Mouse (Mus musculus): Measurements from ENCODE around the gene Wasf1. TPM values are rescaled to one million over a fixed set of nuclear protein-coding genes. Genes with fewer than 3 reads are reported as not detected.

Gene Wasf1
- not detected for total RNA-seq (2023)

GRCm38 (mm10) chr10:40882831-40883643 is at the start of gene Wasf1, which contains the start of gene Cdc40:
TSS of gene Wasf1 (plus strand) at chr10:40883475.
TSS of gene Cdc40 (minus strand) at chr10:40883311.

Other genes with a start within 250 kb of the Wasf1 start
- gene Mettl24, start 200.2 kb upstream of the Wasf1 start, total RNA-seq (2023): not detected
- gene Cdc40, start 164 bp upstream of the Wasf1 start, total RNA-seq (2023): 64.8 TPM
- not detected for gene Gpr6, start 188.8 kb downstream of the Wasf1 start, total RNA-seq (2023)

Measured in CD4-positive naive resting alpha-beta T cell, adult 76 days (primary cell).